Mouse (Mus musculus) brain, adult 2 months (tissue): ENCODE results near the gene Appbp2.

Source experiments
- DNase-seq: peaks from one replicate; pipeline ENCODE4 v3.0.0; 2011; ENCODE audit warnings: low read depth, low spot score

Gene Appbp2

GRCm38 (mm10) chr11:85234990-85235841 lies at the start of gene Appbp2:
Appbp2 (minus strand) TSS chr11:85235130.
- DNase-seq: peak; percentile 97

- no peak for DNase-seq
Observed at GRCm38 (mm10) chr11:85281219-85281878, 46.4 kb upstream of the Appbp2 start.

GRCm38 (mm10) chr11:85278175-85278574 lies 43.2 kb upstream of the Appbp2 start:
- DNase-seq: peak; percentile 19

GRCm38 (mm10) chr11:85277609-85278008 lies 42.7 kb upstream of the Appbp2 start:
- peak; percentile 4 for DNase-seq

- DNase-seq: no peak
Observed at GRCm38 (mm10) chr11:85275151-85275550, 40.2 kb upstream of the Appbp2 start.

GRCm38 (mm10) chr11:85273299-85273698 lies 38.4 kb upstream of the Appbp2 start:
- no peak for DNase-seq

- peak; percentile 63 for DNase-seq
Observed at GRCm38 (mm10) chr11:85270631-85271030, 35.7 kb upstream of the Appbp2 start.

- DNase-seq: no peak
Observed at GRCm38 (mm10) chr11:85267393-85267792, 32.5 kb upstream of the Appbp2 start.

GRCm38 (mm10) chr11:85264635-85265034 lies 29.7 kb upstream of the Appbp2 start:
- DNase-seq: no peak

- DNase-seq: peak; percentile 72
Observed at GRCm38 (mm10) chr11:85261192-85261591, 26.3 kb upstream of the Appbp2 start.

- peak; percentile 6 for DNase-seq
Observed at GRCm38 (mm10) chr11:85258966-85259365, 24.0 kb upstream of the Appbp2 start.

- DNase-seq: no peak
Observed at GRCm38 (mm10) chr11:85255471-85256027, 20.6 kb upstream of the Appbp2 start.

GRCm38 (mm10) chr11:85253641-85254040 lies 18.7 kb upstream of the Appbp2 start:
- DNase-seq: peak; percentile 83

- DNase-seq: peak; percentile 11
Observed at GRCm38 (mm10) chr11:85253006-85253405, 18.1 kb upstream of the Appbp2 start.

- no peak for DNase-seq
Observed at GRCm38 (mm10) chr11:85251955-85252354, 17.0 kb upstream of the Appbp2 start.

- DNase-seq: no peak
Observed at GRCm38 (mm10) chr11:85250467-85250866, 15.5 kb upstream of the Appbp2 start.

GRCm38 (mm10) chr11:85249338-85249737 lies 14.4 kb upstream of the Appbp2 start:
- DNase-seq: no peak

GRCm38 (mm10) chr11:85248151-85248550 lies 13.2 kb upstream of the Appbp2 start:
- no peak for DNase-seq

GRCm38 (mm10) chr11:85241226-85241625 lies 6.3 kb upstream of the Appbp2 start:
- no peak for DNase-seq

GRCm38 (mm10) chr11:85240211-85240610 lies 5.3 kb upstream of the Appbp2 start:
- no peak for DNase-seq

- peak; percentile 94 for DNase-seq
Observed at GRCm38 (mm10) chr11:85234363-85234989, 454 bp downstream of the Appbp2 start.

GRCm38 (mm10) chr11:85233676-85234210 lies 1.2 kb downstream of the Appbp2 start:
- DNase-seq: peak; percentile 37
